Mouse (Mus musculus) lung, adult 2 months (tissue): Measurements from ENCODE around the gene Bnip3.

Experiments
- CTCF ChIP-seq: fragments of 200-500 bp; IDR thresholded peaks from 2 replicates; pipeline ENCODE4 v1.5.1; 2011; ENCODE audit warnings: mild to moderate bottlenecking, low read length, control low read depth; ENCODE audit not compliant: insufficient read depth
- POLR2A ChIP-seq: fragments of 200-500 bp; IDR thresholded peaks from 2 replicates; pipeline ENCODE4 v1.6.1; 2011; ENCODE audit warnings: low read depth, mild to moderate bottlenecking, control low read depth, low read length, borderline replicate concordance; ENCODE audit errors: extremely low read depth

DNA sequence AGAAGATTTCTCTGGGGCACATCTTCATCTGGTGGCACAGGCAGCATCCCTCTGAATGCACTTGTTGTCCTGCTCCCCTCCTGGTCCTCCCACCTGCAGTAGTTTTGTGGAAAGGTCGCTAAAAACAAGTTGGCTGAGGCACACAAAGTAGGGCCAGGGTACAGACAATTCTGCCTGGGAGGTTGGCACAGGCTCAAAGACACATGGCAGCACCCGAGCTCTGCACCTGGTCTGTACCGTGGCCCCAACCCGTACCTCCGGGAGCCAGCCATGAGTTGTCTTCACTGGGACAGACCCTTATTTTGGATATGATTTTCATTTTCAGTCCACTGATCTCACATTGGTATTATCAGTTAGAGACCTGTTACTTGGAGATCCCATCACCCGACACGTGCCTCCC lies 29.7 kb upstream of the Bnip3 start:
- TF ChIP-seq CTCF, result no peak
- TF ChIP-seq POLR2A, result no peak
